Mouse (Mus musculus): ENCODE measurements around the gene Drosha.

The Drosha gene

GRCm38 (mm10) chr15:12832599-12832998, 8.0 kb downstream of the Drosha start:
- ATAC-seq (ENCODE audit: low TSS enrichment) = no peak

GRCm38 (mm10) chr15:12833385-12833784, 8.8 kb downstream of the Drosha start:
- ATAC-seq (ENCODE audit: low TSS enrichment) = no peak

GRCm38 (mm10) chr15:12834231-12834630, 9.6 kb downstream of the Drosha start:
- peak; percentile 72 for ATAC-seq (ENCODE audit: low TSS enrichment)

GRCm38 (mm10) chr15:12840737-12841136, 16.1 kb downstream of the Drosha start:
- ATAC-seq (ENCODE audit: low TSS enrichment) = no peak

GRCm38 (mm10) chr15:12842833-12843232, 18.2 kb downstream of the Drosha start:
- no peak for ATAC-seq (ENCODE audit: low TSS enrichment)

GRCm38 (mm10) chr15:12848196-12848975, 23.8 kb downstream of the Drosha start:
- peak; percentile 56 for ATAC-seq (ENCODE audit: low TSS enrichment)

- no peak for ATAC-seq (ENCODE audit: low TSS enrichment)
These were observed 24.8 kb downstream of the Drosha start for GRCm38 (mm10) chr15:12849373-12849772.

GRCm38 (mm10) chr15:12853471-12853870, 28.9 kb downstream of the Drosha start:
- no peak for ATAC-seq (ENCODE audit: low TSS enrichment)

GRCm38 (mm10) chr15:12856780-12857179, 32.2 kb downstream of the Drosha start:
- ATAC-seq (ENCODE audit: low TSS enrichment) = no peak

GRCm38 (mm10) chr15:12857840-12858516, 33.4 kb downstream of the Drosha start:
- ATAC-seq (ENCODE audit: low TSS enrichment) = no peak

- no peak for ATAC-seq (ENCODE audit: low TSS enrichment)
These were observed 34.0 kb downstream of the Drosha start for GRCm38 (mm10) chr15:12858645-12859044.

- peak; percentile 6; the same call in 1 of the 2 replicates for ATAC-seq (ENCODE audit: low TSS enrichment)
These were observed 37.4 kb downstream of the Drosha start for GRCm38 (mm10) chr15:12862061-12862460.

- ATAC-seq (ENCODE audit: low TSS enrichment) = peak; percentile 33; the same call in 1 of the 2 replicates
These were observed 39.1 kb downstream of the Drosha start for GRCm38 (mm10) chr15:12863669-12864068.

- no peak for ATAC-seq (ENCODE audit: low TSS enrichment)
These were observed 41.1 kb downstream of the Drosha start for GRCm38 (mm10) chr15:12865595-12866314.

GRCm38 (mm10) chr15:12867269-12867668, 42.7 kb downstream of the Drosha start:
- no peak for ATAC-seq (ENCODE audit: low TSS enrichment)

- ATAC-seq (ENCODE audit: low TSS enrichment) = 0 out of 2 replicates have a peak, but pooled peaks have one; percentile 5
These were observed 51.0 kb downstream of the Drosha start for GRCm38 (mm10) chr15:12875442-12876176.

GRCm38 (mm10) chr15:12876266-12876665, 51.7 kb downstream of the Drosha start:
- peak; percentile 74 for ATAC-seq (ENCODE audit: low TSS enrichment)

GRCm38 (mm10) chr15:12876881-12877280, 52.3 kb downstream of the Drosha start:
- peak; percentile 60 for ATAC-seq (ENCODE audit: low TSS enrichment)

- no peak for ATAC-seq (ENCODE audit: low TSS enrichment)
These were observed 53.3 kb downstream of the Drosha start for GRCm38 (mm10) chr15:12877934-12878333.

- ATAC-seq (ENCODE audit: low TSS enrichment) = peak; percentile 60
These were observed 54.0 kb downstream of the Drosha start for GRCm38 (mm10) chr15:12878581-12878980.

- ATAC-seq (ENCODE audit: low TSS enrichment) = no peak
These were observed 55.3 kb downstream of the Drosha start for GRCm38 (mm10) chr15:12879937-12880336.

GRCm38 (mm10) chr15:12884855-12885254, 60.2 kb downstream of the Drosha start:
- peak; percentile 82 for ATAC-seq (ENCODE audit: low TSS enrichment)
